In the genomic region with DNA sequence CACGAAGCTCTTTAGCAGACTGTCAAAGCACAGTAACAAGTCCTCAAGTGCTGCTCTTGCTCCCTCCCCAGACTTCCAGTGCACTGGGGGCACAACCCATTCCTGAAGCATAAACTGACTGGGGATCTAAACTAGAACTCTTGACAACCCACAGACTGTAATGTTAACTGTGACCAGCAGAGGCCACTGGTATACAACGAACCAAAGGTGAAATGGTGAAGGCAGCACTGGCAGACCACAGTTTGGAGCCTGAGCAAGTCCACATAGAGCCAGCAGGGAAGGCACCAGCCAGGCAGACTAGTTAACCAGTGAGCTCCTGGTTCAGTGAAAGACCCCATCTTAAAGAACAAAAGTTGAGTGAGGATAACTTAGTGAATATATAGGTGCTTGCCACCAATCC, we compare ENCODE assay signal across 9 mouse cellular contexts. TPM values are rescaled to one million over a fixed set of nuclear protein-coding genes. Genes with fewer than 3 reads are reported as not detected.
DNase-seq lines count a peak whose midpoint lies in the region; ATAC-seq and TF ChIP-seq lines count a peak whose summit lies in the region.
"Had no signal": no experiment of that assay in that cellular context is flagged by ENCODE, and none has a peak within 500 bp of the region (broad histone marks: within the 10 kb centered on the region; RNA-seq: fewer than 3 reads in every experiment).

No protein-coding gene starts in this region.

- no peaks in the 10 kb centered on the region for H3K9me3 ChIP-seq in kidney, postnatal 0 days (replicated peaks; ENCODE audit: low read length)
- H3K9me3 ChIP-seq in liver, embryonic 13.5 days (replicated peaks): no peaks in the 10 kb centered on the region
- H3K9me3 ChIP-seq: heart, embryonic 13.5 days had no signal

- H3K27me3 ChIP-seq in kidney, postnatal 0 days (ENCODE audit: insufficient read depth, low read length): no peaks in the 10 kb centered on the region
- H3K27me3 ChIP-seq in liver, embryonic 13.5 days: no peaks in the 10 kb centered on the region
- H3K27me3 ChIP-seq in thymus, adult 2 months (ENCODE audit: control insufficient read depth, insufficient read depth, low read length): no peaks in the 10 kb centered on the region
- H3K27me3 ChIP-seq: heart, embryonic 13.5 days had no signal

- no peaks in the 10 kb centered on the region; the same call in 1 of the 2 replicates for H3K4me1 ChIP-seq in kidney, postnatal 0 days (replicated peaks; ENCODE audit: insufficient read depth, low read length)
- peaks cover 8% of the 10 kb centered on the region for H3K4me1 ChIP-seq in liver, embryonic 13.5 days (replicated peaks)
- H3K4me1 ChIP-seq in thymus, adult 2 months (replicated peaks; ENCODE audit: control insufficient read depth, insufficient read depth, low read length): no peaks in the 10 kb centered on the region

- H3K9ac ChIP-seq in kidney, postnatal 0 days (ENCODE audit: low read depth, low read length): no peak overlapping the region
- H3K9ac ChIP-seq in liver, embryonic 13.5 days: no peak overlapping the region
- H3K9ac ChIP-seq: heart, embryonic 13.5 days had no signal

- WGBS in kidney, postnatal 0 days: 31% methylated on average over 2 of the region's 2 CpGs
- 20% methylated on average over 2 of the region's 2 CpGs for WGBS in liver, embryonic 13.5 days (ENCODE audit: insufficient replicate concordance)
- 26% methylated on average over 2 of the region's 2 CpGs for WGBS in thymus, adult 2 months

- H3K4me3 ChIP-seq in kidney, postnatal 0 days (replicated peaks; ENCODE audit: low read depth, low read length): no peak overlapping the region
- no peak overlapping the region for H3K4me3 ChIP-seq in liver, embryonic 13.5 days (replicated peaks)
- H3K4me3 ChIP-seq in thymus, adult 2 months (ENCODE audit: control insufficient read depth, insufficient read depth, low read length): no peak overlapping the region
- H3K4me3 ChIP-seq: heart, embryonic 13.5 days had no signal

- DNase-seq in CD4-positive helper T cell, adult 2 months (ENCODE audit: low read depth, low spot score): peak; percentile 70
- DNase-seq in ZHBTc4 (ENCODE audit: low read depth, low spot score): peak; percentile 84
- DNase-seq in cerebellum, postnatal 36 days: peak; percentile 67 to 81
- peak; percentile 88 for DNase-seq in kidney, postnatal 0 days (ENCODE audit: low spot score)
- DNase-seq in liver, embryonic 13.5 days: peak; percentile 57
- DNase-seq in ovary, postnatal 10 days (ENCODE audit: low spot score): peak; percentile 15
- peak; percentile 77 for DNase-seq in thymus, adult 2 months

- ATAC-seq in granulocyte monocyte progenitor cell, adult 5-6 weeks (replicated peaks; ENCODE audit: poor library complexity, severe bottlenecking): peak; percentile 98
- ATAC-seq in kidney, postnatal 0 days (replicated peaks; ENCODE audit: low FRiP score, low read depth): no peak
- ATAC-seq in liver, embryonic 13.5 days (ENCODE audit: low read depth): peak; percentile 61

- H3K4me2 ChIP-seq in kidney, postnatal 0 days (ENCODE audit: low read length): no peak overlapping the region
- H3K4me2 ChIP-seq in liver, embryonic 13.5 days: no peak overlapping the region
- H3K4me2 ChIP-seq: heart, embryonic 13.5 days had no signal

- TF ChIP-seq POLR2A in thymus, adult 2 months (IDR thresholded peaks at IDR 0.05; ENCODE audit: control insufficient read depth, extremely low read depth, insufficient read depth, low read length, poor library complexity): no peak

- peak; percentile 94 for TF ChIP-seq CTCF in kidney, postnatal 0 days (IDR thresholded peaks at IDR 0.05; ENCODE audit: low read depth)
- no peak for TF ChIP-seq CTCF in thymus, adult 2 months (IDR thresholded peaks at IDR 0.05; ENCODE audit: borderline replicate concordance, control insufficient read depth, extremely low read depth, insufficient read depth, low read length, poor library complexity)

- H3K27ac ChIP-seq in kidney, postnatal 0 days: no peak overlapping the region
- H3K27ac ChIP-seq in liver, embryonic 13.5 days: no peak overlapping the region
- H3K27ac ChIP-seq in thymus, adult 2 months (ENCODE audit: control insufficient read depth, insufficient read depth, low read length): no peak overlapping the region
- H3K27ac ChIP-seq: heart, embryonic 13.5 days had no signal

- H3K36me3 ChIP-seq in kidney, postnatal 0 days (ENCODE audit: insufficient read depth, low read length): 0 out of 2 replicates have a peak, but pooled peaks cover 4% of the 10 kb centered on the region
- no peaks in the 10 kb centered on the region for H3K36me3 ChIP-seq in liver, embryonic 13.5 days
- no peaks in the 10 kb centered on the region for H3K36me3 ChIP-seq in thymus, adult 2 months (ENCODE audit: control insufficient read depth, insufficient read depth, low read length)
- H3K36me3 ChIP-seq: heart, embryonic 13.5 days had no signal

RNA-seq across cellular contexts. Expression of a gene that starts 43.6 kb away (rescaled TPM):
- total RNA-seq in granulocyte monocyte progenitor cell, adult 5-6 weeks (2014; fragmentation: Nextera tagmentation): 42.7 and 66.3 TPM in 2 replicates
- total RNA-seq in granulocyte monocyte progenitor cell, adult 5-6 weeks (2017): 66.5 and 78.6 TPM in 2 replicates
- polyA plus RNA-seq in kidney, postnatal 0 days (2015; fragmentation: Nextera tagmentation; extraction: Ambion mirVana): 22.9 and 24.3 TPM in 2 replicates
- 10.2 and 12.1 TPM in 2 replicates for polyA plus RNA-seq in liver, embryonic 13.5 days (2015; fragmentation: Nextera tagmentation; extraction: Ambion mirVana)
- 20.9 and 34.0 TPM in 2 replicates for polyA plus RNA-seq in thymus, adult 2 months (2012; rRNA removed)

Comparison
In these comparisons a context has a peak if more than half of its experiments do, and no peak if none do; other contexts are left out.
1. DNase-seq: peak in every context shown above with its lines; median percentile 88 in kidney, postnatal 0 days; 84 in ZHBTc4; 77 in thymus, adult 2 months; 74 in cerebellum, postnatal 36 days; 70 in CD4-positive helper T cell, adult 2 months; 57 in liver, embryonic 13.5 days; 15 in ovary, postnatal 10 days.